Mouse (Mus musculus) hindbrain, embryonic 15.5 days (tissue): ENCODE measurements around the gene Vwa5a. TPM values are rescaled to one million over a fixed set of nuclear protein-coding genes. Genes with fewer than 3 reads are reported as not detected.

Source experiments
- ATAC-seq: fragments of 200-750 bp; cut with Nextera tagmentation; 2 replicates; pipeline ENCODE4 v1.8.0; 2017; ENCODE audit warnings: low read depth, moderate number of reproducible peaks, moderate TSS enrichment; ENCODE audit not compliant: low FRiP score
- H3K27ac ChIP-seq: fragments of 300-500 bp; sonication (generic); replicated peaks from 2 replicates; pipeline ENCODE4 v1.5.1; 2015; ENCODE audit warnings: mild to moderate bottlenecking, inconsistent platforms
- H3K27me3 ChIP-seq: fragments of 300-500 bp; sonication (generic); 2 replicates; pipeline ENCODE4 v1.6.1; 2015; ENCODE audit warnings: control low read depth, inconsistent platforms
- H3K36me3 ChIP-seq: fragments of 300-500 bp; sonication (generic); 2 replicates; pipeline ENCODE4 v1.6.1; 2015; ENCODE audit warnings: control low read depth, inconsistent platforms
- H3K4me1 ChIP-seq: fragments of 300-500 bp; sonication (generic); replicated peaks from 2 replicates; pipeline ENCODE4 v1.6.1; 2015; ENCODE audit warnings: control low read depth, inconsistent platforms
- H3K4me2 ChIP-seq: fragments of 300-500 bp; sonication (generic); 2 replicates; pipeline ENCODE4 v1.6.1; 2015; ENCODE audit warnings: moderate library complexity, mild to moderate bottlenecking, inconsistent platforms
- H3K4me3 ChIP-seq: fragments of 300-500 bp; sonication (generic); 2 replicates; pipeline ENCODE4 v1.5.1; 2015; ENCODE audit warnings: mild to moderate bottlenecking, inconsistent platforms
- H3K9ac ChIP-seq: fragments of 300-500 bp; sonication (generic); 2 replicates; pipeline ENCODE4 v1.6.1; 2015; ENCODE audit warnings: inconsistent platforms
- H3K9me3 ChIP-seq: fragments of 300-500 bp; sonication (generic); 2 replicates; pipeline ENCODE4 v1.6.1; 2016; ENCODE audit warnings: control low read depth, inconsistent platforms
- WGBS: fragments of 180-500 bp; shearing (Covaris S2); methylation state at CpG from one replicate; pipeline ENCODE4 v1.1.7; 2015; 5-methylcytosine and 5-hydroxymethylcytosine counted together
- polyA plus RNA-seq: library from polyadenylated mRNA; unstranded; fragments of >200 nt; fragmentation: Nextera tagmentation; extraction: Ambion mirVana; gene quantifications from 2 replicates; pipeline ENCODE4 v1.2.1, GENCODE M21; 2015

Vwa5a gene
- 8.5 and 9.1 TPM in 2 replicates for polyA plus RNA-seq

GRCm38 (mm10) chr9:38718102-38718501, at the start of gene Vwa5a:
TSS of gene Vwa5a (plus strand) at chr9:38718268.
- 0 out of 2 replicates have a peak, but pooled peaks cover 5% of the 10 kb centered on the region for H3K4me1 ChIP-seq
- H3K4me3 ChIP-seq, result peak within 1 kb of the TSS; percentile 40
- H3K4me2 ChIP-seq, result peak within 1 kb of the TSS; percentile 44
- H3K27ac ChIP-seq, result no peak within 1 kb of the TSS; the same call in 1 of the 2 replicates
- 5% methylated on average over 4 of the region's 4 CpGs for WGBS
- H3K27me3 ChIP-seq, result no peaks in the 10 kb centered on the region
- H3K9ac ChIP-seq, result peak within 1 kb of the TSS; percentile 29
- H3K9me3 ChIP-seq, result no peaks in the 10 kb centered on the region
- 0 out of 2 replicates have a peak, but pooled peaks have one; percentile 65 for ATAC-seq
- no peaks in the 10 kb centered on the region for H3K36me3 ChIP-seq

GRCm38 (mm10) chr9:38672887-38673286, 45.2 kb upstream of the Vwa5a start:
- no peak overlapping the region for H3K4me2 ChIP-seq
- WGBS, result 92% methylated on average over 2 of the region's 2 CpGs
- no peak overlapping the region for H3K27ac ChIP-seq
- no peak overlapping the region for H3K4me3 ChIP-seq
- H3K4me1 ChIP-seq, result no peaks in the 10 kb centered on the region
- H3K36me3 ChIP-seq, result no peaks in the 10 kb centered on the region
- no peak overlapping the region for H3K9ac ChIP-seq
- H3K9me3 ChIP-seq, result no peaks in the 10 kb centered on the region
- no peaks in the 10 kb centered on the region for H3K27me3 ChIP-seq
- no peak for ATAC-seq

GRCm38 (mm10) chr9:38674501-38674900, 43.6 kb upstream of the Vwa5a start, which contains the start of gene Olfr918:
TSS of gene Olfr918 (minus strand) at chr9:38674601.
- H3K27me3 ChIP-seq, result no peaks in the 10 kb centered on the region
- no peak within 1 kb of the TSS for H3K4me3 ChIP-seq
- no peaks in the 10 kb centered on the region for H3K36me3 ChIP-seq
- H3K4me1 ChIP-seq, result no peaks in the 10 kb centered on the region
- H3K9me3 ChIP-seq, result no peaks in the 10 kb centered on the region
- ATAC-seq, result no peak
- whole genome bisulfite sequencing, result 91% methylated on average over 2 of the region's 2 CpGs
- H3K9ac ChIP-seq, result no peak within 1 kb of the TSS
- no peak within 1 kb of the TSS for H3K27ac ChIP-seq
- H3K4me2 ChIP-seq, result no peak within 1 kb of the TSS

- Histone ChIP-seq H3K4me1 (0 out of 2 replicates have a peak, but pooled peaks cover 5% of the 10 kb centered on the region), H3K36me3 (no peaks in the 10 kb centered on the region), H3K4me2 (peak overlapping the region; percentile 44), H3K27me3 (no peaks in the 10 kb centered on the region), H3K27ac (no peak overlapping the region), H3K4me3 (peak overlapping the region; percentile 40), H3K9ac (peak overlapping the region; percentile 29; the same call in 1 of the 2 replicates), H3K9me3 (no peaks in the 10 kb centered on the region)
- 0 out of 2 replicates have a peak, but pooled peaks have one; percentile 51 for ATAC-seq
- 8% methylated on average over 3 of the region's 3 CpGs for WGBS
Measured at GRCm38 (mm10) chr9:38718927-38719441, 916 bp downstream of the Vwa5a start.

GRCm38 (mm10) chr9:38724044-38724443, 6.0 kb downstream of the Vwa5a start:
- no peaks in the 10 kb centered on the region for H3K36me3 ChIP-seq
- no peak overlapping the region for H3K4me2 ChIP-seq
- H3K27ac ChIP-seq, result no peak overlapping the region
- H3K4me1 ChIP-seq, result 0 out of 2 replicates have a peak, but pooled peaks cover 4% of the 10 kb centered on the region
- ATAC-seq, result no peak
- H3K27me3 ChIP-seq, result no peaks in the 10 kb centered on the region
- no peak overlapping the region for H3K9ac ChIP-seq
- no peak overlapping the region for H3K4me3 ChIP-seq
- WGBS, result 89% methylated on average over 1 of the region's 1 CpGs
- H3K9me3 ChIP-seq, result no peaks in the 10 kb centered on the region

- no peak overlapping the region for H3K4me2 ChIP-seq
- ATAC-seq, result no peak
- no peak overlapping the region for H3K4me3 ChIP-seq
- no peaks in the 10 kb centered on the region for H3K36me3 ChIP-seq
- H3K27me3 ChIP-seq, result no peaks in the 10 kb centered on the region
- no peaks in the 10 kb centered on the region for H3K4me1 ChIP-seq
- H3K9me3 ChIP-seq, result no peaks in the 10 kb centered on the region
- WGBS, result 73% methylated on average over 3 of the region's 3 CpGs
- H3K27ac ChIP-seq, result no peak overlapping the region
- H3K9ac ChIP-seq, result no peak overlapping the region
Measured at GRCm38 (mm10) chr9:38728218-38728617, 10.2 kb downstream of the Vwa5a start.

GRCm38 (mm10) chr9:38741408-38741807, 23.3 kb downstream of the Vwa5a start:
- H3K4me2 ChIP-seq, result no peak overlapping the region
- ATAC-seq, result no peak
- no peak overlapping the region for H3K4me3 ChIP-seq
- no peak overlapping the region for H3K9ac ChIP-seq
- no peaks in the 10 kb centered on the region for H3K27me3 ChIP-seq
- H3K4me1 ChIP-seq, result no peaks in the 10 kb centered on the region
- H3K27ac ChIP-seq, result no peak overlapping the region
- WGBS, result 92% methylated on average over 1 of the region's 1 CpGs
- no peaks in the 10 kb centered on the region for H3K36me3 ChIP-seq
- no peaks in the 10 kb centered on the region for H3K9me3 ChIP-seq

- ATAC-seq, result no peak
- H3K4me1 ChIP-seq, result no peaks in the 10 kb centered on the region
Measured at GRCm38 (mm10) chr9:38744619-38745315, 26.7 kb downstream of the Vwa5a start.

GRCm38 (mm10) chr9:38751999-38752398, 33.9 kb downstream of the Vwa5a start, which contains the start of gene Olfr920:
TSS of gene Olfr920 (plus strand) at chr9:38752299.
- 96% methylated on average over 1 of the region's 1 CpGs for WGBS
- Histone ChIP-seq H3K36me3 (no peaks in the 10 kb centered on the region), H3K9ac (no peak within 1 kb of the TSS), H3K27me3 (no peaks in the 10 kb centered on the region), H3K4me2 (no peak within 1 kb of the TSS), H3K4me1 (no peaks in the 10 kb centered on the region), H3K4me3 (no peak within 1 kb of the TSS), H3K9me3 (no peaks in the 10 kb centered on the region), H3K27ac (no peak within 1 kb of the TSS)
- ATAC-seq, result no peak

More at GRCm38 (mm10) chr9:38744619-38745315, 26.7 kb downstream of the Vwa5a start:
- 92% methylated on average over 4 of the region's 4 CpGs for WGBS
- Histone ChIP-seq H3K27me3 (no peaks in the 10 kb centered on the region), H3K36me3 (no peaks in the 10 kb centered on the region), H3K4me3 (no peak overlapping the region), H3K9ac (no peak overlapping the region), H3K4me2 (no peak overlapping the region), H3K27ac (no peak overlapping the region), H3K9me3 (no peaks in the 10 kb centered on the region)

GRCm38 (mm10) chr9:38772768-38773167, 54.7 kb downstream of the Vwa5a start, which contains the start of gene Olfr921:
TSS of gene Olfr921 (plus strand) at chr9:38773068.
- no peaks in the 10 kb centered on the region for H3K9me3 ChIP-seq
- ATAC-seq, result no peak
- no peak within 1 kb of the TSS for H3K9ac ChIP-seq
- H3K27ac ChIP-seq, result no peak within 1 kb of the TSS
- H3K4me3 ChIP-seq, result no peak within 1 kb of the TSS
- no peak within 1 kb of the TSS for H3K4me2 ChIP-seq
- no peaks in the 10 kb centered on the region for H3K36me3 ChIP-seq
- no peaks in the 10 kb centered on the region for H3K27me3 ChIP-seq
- H3K4me1 ChIP-seq, result no peaks in the 10 kb centered on the region

- WGBS, result 93% methylated on average over 2 of the region's 2 CpGs
- no peak overlapping the region for H3K4me2 ChIP-seq
- no peak overlapping the region for H3K4me3 ChIP-seq
- no peaks in the 10 kb centered on the region for H3K4me1 ChIP-seq
- H3K9ac ChIP-seq, result no peak overlapping the region
- no peak for ATAC-seq
- H3K9me3 ChIP-seq, result no peaks in the 10 kb centered on the region
- H3K27me3 ChIP-seq, result no peaks in the 10 kb centered on the region
- H3K27ac ChIP-seq, result no peak overlapping the region
- H3K36me3 ChIP-seq, result no peaks in the 10 kb centered on the region
Measured at GRCm38 (mm10) chr9:38792689-38793088, 74.6 kb downstream of the Vwa5a start.
